ENCODE assay signal across 8 mouse cellular contexts in genomic region chr4:129640638-129641467, GRCm38 (mm10). TPM values are rescaled to one million over a fixed set of nuclear protein-coding genes. Genes with fewer than 3 reads are reported as not detected.
A peak's percentile ranks its signal among the peaks of the same experiment; 100 is the strongest.
DNase-seq lines count a peak whose midpoint lies in the region; ATAC-seq and TF ChIP-seq lines count a peak whose summit lies in the region.

Txlna (minus strand) TSS chr4:129641065.

- peak; percentile 85 for TF ChIP-seq POLR2A in heart, adult 2 months (IDR thresholded peaks at IDR 0.05; ENCODE audit: insufficient read depth, low read depth, low read length)

- no peaks in the 10 kb centered on the region for H3K27me3 ChIP-seq in embryonic facial prominence, embryonic 14.5 days (replicated peaks; ENCODE audit: control insufficient read depth, insufficient read depth, low read length)
- H3K27me3 ChIP-seq in heart, adult 2 months (ENCODE audit: control insufficient read depth, insufficient read depth, low read length) = no peaks in the 10 kb centered on the region
- no peaks in the 10 kb centered on the region for H3K27me3 ChIP-seq in limb, embryonic 13.5 days
- no peaks in the 10 kb centered on the region for H3K27me3 ChIP-seq in midbrain, embryonic 16.5 days (ENCODE audit: control insufficient read depth, insufficient read depth, low read depth, low read length)

- peak within 1 kb of the TSS; percentile 70 for H3K4me3 ChIP-seq in embryonic facial prominence, embryonic 14.5 days (ENCODE audit: low read depth, low read length)
- H3K4me3 ChIP-seq in heart, adult 2 months = peak within 1 kb of the TSS; percentile 60
- H3K4me3 ChIP-seq in limb, embryonic 13.5 days = peak within 1 kb of the TSS; percentile 71
- peak within 1 kb of the TSS; percentile 67 for H3K4me3 ChIP-seq in midbrain, embryonic 16.5 days (ENCODE audit: low read depth, low read length)

- intact Hi-C loops in heart, adult 2 months (cut with DNase I) = loop anchor here (1.0 kb wide), 1 partner anchor 17 kb away; no protein-coding TSS in a partner anchor

- ATAC-seq in embryonic facial prominence, embryonic 14.5 days (ENCODE audit: low read depth) = peak; percentile 95
- ATAC-seq in limb, embryonic 13.5 days (ENCODE audit: low FRiP score, low read depth) = peak; percentile 95
- peak; percentile 97 for ATAC-seq in midbrain, embryonic 16.5 days

- H3K27ac ChIP-seq in embryonic facial prominence, embryonic 14.5 days (replicated peaks; ENCODE audit: low read depth, low read length) = peak within 1 kb of the TSS; percentile 94
- peak within 1 kb of the TSS; percentile 83 for H3K27ac ChIP-seq in heart, adult 2 months
- H3K27ac ChIP-seq in limb, embryonic 13.5 days = peak within 1 kb of the TSS; percentile 90
- peak within 1 kb of the TSS; percentile 94 for H3K27ac ChIP-seq in midbrain, embryonic 16.5 days (ENCODE audit: low read length)

- H3K36me3 ChIP-seq in embryonic facial prominence, embryonic 14.5 days (ENCODE audit: control insufficient read depth, insufficient read depth, low read length) = peaks cover 53% of the 10 kb centered on the region
- peaks cover 4% of the 10 kb centered on the region; the same call in 1 of the 2 replicates for H3K36me3 ChIP-seq in heart, adult 2 months (ENCODE audit: control insufficient read depth, insufficient read depth, low read length)
- peaks cover 55% of the 10 kb centered on the region for H3K36me3 ChIP-seq in limb, embryonic 13.5 days
- H3K36me3 ChIP-seq in midbrain, embryonic 16.5 days (ENCODE audit: control insufficient read depth, insufficient read depth, low read length) = peaks cover 16% of the 10 kb centered on the region

- H3K9me3 ChIP-seq in embryonic facial prominence, embryonic 14.5 days (ENCODE audit: control insufficient read depth, low read length) = no peaks in the 10 kb centered on the region
- no peaks in the 10 kb centered on the region for H3K9me3 ChIP-seq in limb, embryonic 13.5 days
- no peaks in the 10 kb centered on the region for H3K9me3 ChIP-seq in midbrain, embryonic 16.5 days (replicated peaks; ENCODE audit: control insufficient read depth, low read length, poor library complexity, severe bottlenecking)

- H3K9ac ChIP-seq in embryonic facial prominence, embryonic 14.5 days (ENCODE audit: low read depth, low read length) = peak within 1 kb of the TSS; percentile 90
- H3K9ac ChIP-seq in heart, adult 2 months (ENCODE audit: low read depth, low read length) = peak within 1 kb of the TSS; percentile 89
- H3K9ac ChIP-seq in limb, embryonic 13.5 days = peak within 1 kb of the TSS; percentile 87
- peak within 1 kb of the TSS; percentile 71 for H3K9ac ChIP-seq in midbrain, embryonic 16.5 days (ENCODE audit: low read depth, low read length)

- TF ChIP-seq CTCF in heart, adult 2 months (IDR thresholded peaks at IDR 0.05) = no peak

- H3K4me2 ChIP-seq in embryonic facial prominence, embryonic 14.5 days (ENCODE audit: low read depth, low read length) = peak within 1 kb of the TSS; percentile 89
- peak within 1 kb of the TSS; percentile 95 for H3K4me2 ChIP-seq in limb, embryonic 13.5 days (replicated peaks)
- peak within 1 kb of the TSS; percentile 79 for H3K4me2 ChIP-seq in midbrain, embryonic 16.5 days (ENCODE audit: low read length)

- no peaks in the 10 kb centered on the region; the same call in 1 of the 2 replicates for H3K79me2 ChIP-seq in heart, adult 2 months (replicated peaks; ENCODE audit: control insufficient read depth, insufficient read depth, low read length)

- 1% methylated on average over 39 of the region's 60 CpGs for WGBS in embryonic facial prominence, embryonic 14.5 days
- WGBS in heart, adult 2 months = under 1% methylated on average over 60 of the region's 60 CpGs
- WGBS in limb, embryonic 13.5 days = under 1% methylated on average over 59 of the region's 60 CpGs
- under 1% methylated on average over 59 of the region's 60 CpGs for WGBS in midbrain, embryonic 16.5 days

- peak; percentile 100 for DNase-seq in 3T3-L1 (ENCODE audit: low read depth, low spot score)
- peak; percentile 85 to 96 for DNase-seq in adrenal gland, postnatal 4 days (ENCODE audit: low spot score in 2 of 2)
- DNase-seq in embryonic facial prominence, embryonic 14.5 days (ENCODE audit: low spot score) = peak; percentile 100
- peak; percentile 95 to 97 for DNase-seq in heart, adult 2 months
- peak; percentile 97 for DNase-seq in kidney, adult 8-10 months
- peak; percentile 88 to 97 for DNase-seq in spleen, postnatal 10 days (ENCODE audit: low spot score in 2 of 2)

- peaks cover 21% of the 10 kb centered on the region for H3K4me1 ChIP-seq in embryonic facial prominence, embryonic 14.5 days (ENCODE audit: control insufficient read depth, insufficient read depth, low read length)
- peaks cover 2% of the 10 kb centered on the region for H3K4me1 ChIP-seq in heart, adult 2 months (ENCODE audit: control insufficient read depth, insufficient read depth, low read length)
- peaks cover 33% of the 10 kb centered on the region for H3K4me1 ChIP-seq in limb, embryonic 13.5 days
- H3K4me1 ChIP-seq in midbrain, embryonic 16.5 days (ENCODE audit: control insufficient read depth, insufficient read depth, low read length) = peaks cover 20% of the 10 kb centered on the region

- 0 out of 2 replicates have a peak, but pooled peaks have one; percentile 22 for TF ChIP-seq EP300 in heart, adult 2 months (IDR thresholded peaks at IDR 0.05; ENCODE audit: insufficient read depth, low read depth, low read length)

RNA-seq across cellular contexts. Expression of gene Txlna, which starts in this region (rescaled TPM):
- total RNA-seq in adrenal gland, postnatal 4 days (2021) = 10 to 100 TPM; 73.6 to 79.8 TPM
- polyA plus RNA-seq in embryonic facial prominence, embryonic 14.5 days (2014; fragmentation: Nextera tagmentation; extraction: Ambion mirVana) = 96.7 and 111 TPM in 2 replicates
- 10 to 100 TPM; 25.6 to 27.2 TPM for total RNA-seq in heart, adult 2 months (2021)
- 13.7 and 23.3 TPM in 2 replicates for polyA plus RNA-seq in heart, adult 2 months (2012; rRNA removed)
- polyA plus RNA-seq in limb, embryonic 13.5 days (2015; fragmentation: Nextera tagmentation; extraction: Ambion mirVana) = 97.5 and 102 TPM in 2 replicates
- 42.5 and 49.8 TPM in 2 replicates for polyA plus RNA-seq in midbrain, embryonic 16.5 days (2015; fragmentation: Nextera tagmentation; extraction: Ambion mirVana)

Comparison
In these comparisons a context has a peak if more than half of its experiments do, and no peak if none do; other contexts are left out.
1. Peak in every context shown above with its lines: DNase-seq, ATAC-seq, H3K4me3 ChIP-seq and H3K27ac ChIP-seq.